20 mouse cellular contexts compared by ENCODE assay signal in the genomic region with DNA sequence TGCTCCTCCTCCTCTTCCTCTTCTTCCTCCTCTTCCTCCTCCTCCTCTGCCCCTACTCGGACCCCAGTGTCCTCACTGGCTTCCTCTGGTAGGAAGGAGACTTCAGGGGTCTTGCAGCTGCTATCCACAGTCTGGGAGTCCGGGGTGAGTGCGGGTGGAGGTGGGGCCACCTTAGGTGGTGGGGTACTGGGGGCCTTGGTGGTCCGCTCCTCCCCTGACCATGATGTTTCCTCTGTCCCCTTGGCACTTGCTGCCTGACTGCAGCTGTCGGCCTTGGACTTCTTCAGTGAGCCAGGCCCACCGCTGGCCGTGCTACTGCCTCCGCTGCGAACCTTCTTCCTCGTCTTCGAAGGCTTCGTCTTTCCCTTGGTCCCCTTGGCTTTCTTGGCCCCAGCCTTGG. TPM values are rescaled to one million over a fixed set of nuclear protein-coding genes. Genes with fewer than 3 reads are reported as not detected.
A peak's percentile ranks its signal among the peaks of the same experiment; 100 is the strongest.
DNase-seq lines count a peak whose midpoint lies in the region; ATAC-seq lines count a peak whose summit lies in the region.
"Had no signal": no experiment of that assay in that cellular context is flagged by ENCODE, and none has a peak within 500 bp of the region (broad histone marks: within the 10 kb centered on the region; RNA-seq: fewer than 3 reads in every experiment).

No protein-coding gene starts in this region.

- ATAC-seq in limb, embryonic 15.5 days (ENCODE audit: insufficient number of reproducible peaks, low FRiP score, low TSS enrichment, low read depth): no peak
- ATAC-seq: activated CD4-positive, CD25-positive, alpha-beta regulatory T cell, adult 4 months; CD4-positive, CD25-positive, alpha-beta regulatory T cell, adult 4 months; Patski had no signal

- H3K27ac ChIP-seq in limb, embryonic 15.5 days: no peak overlapping the region
- no peak overlapping the region for H3K27ac ChIP-seq in limb, embryonic 10.5 days
- no peak overlapping the region for H3K27ac ChIP-seq in embryonic facial prominence, embryonic 10.5 days (replicated peaks)

- H3K4me1 ChIP-seq in limb, embryonic 15.5 days: 0 out of 2 replicates have a peak, but pooled peaks cover 4% of the 10 kb centered on the region
- H3K4me1 ChIP-seq in limb, embryonic 10.5 days: peaks cover 10% of the 10 kb centered on the region
- 0 out of 2 replicates have a peak, but pooled peaks cover 3% of the 10 kb centered on the region for H3K4me1 ChIP-seq in embryonic facial prominence, embryonic 10.5 days

- H3K36me3 ChIP-seq in limb, embryonic 15.5 days: peaks cover 98% of the 10 kb centered on the region
- H3K36me3 ChIP-seq in limb, embryonic 10.5 days: peaks cover 100% of the 10 kb centered on the region
- peaks cover 100% of the 10 kb centered on the region for H3K36me3 ChIP-seq in embryonic facial prominence, embryonic 10.5 days (replicated peaks)

- H3K9ac ChIP-seq in limb, embryonic 15.5 days: 0 out of 2 replicates have a peak overlapping the region, but pooled peaks have one; percentile 10

- intact Hi-C loops in heart, postnatal 10 days (cut with DNase I): no loop called here

- H3K4me2 ChIP-seq in limb, embryonic 15.5 days: no peak overlapping the region

- no peak overlapping the region for H3K4me3 ChIP-seq in limb, embryonic 15.5 days
- no peak overlapping the region for H3K4me3 ChIP-seq in limb, embryonic 10.5 days
- peak overlapping the region; percentile 23; the same call in 1 of the 2 replicates for H3K4me3 ChIP-seq in embryonic facial prominence, embryonic 10.5 days

- no peaks in the 10 kb centered on the region for H3K27me3 ChIP-seq in limb, embryonic 15.5 days
- no peaks in the 10 kb centered on the region for H3K27me3 ChIP-seq in limb, embryonic 10.5 days (ENCODE audit: low read depth, poor library complexity, severe bottlenecking)
- H3K27me3 ChIP-seq in embryonic facial prominence, embryonic 10.5 days (replicated peaks; ENCODE audit: low read depth, poor library complexity, severe bottlenecking): no peaks in the 10 kb centered on the region
- H3K27me3 ChIP-seq: CH12.LX, Patski had no signal

- WGBS in limb, embryonic 15.5 days: 93% methylated on average over 12 of the region's 12 CpGs
- 92% methylated on average over 12 of the region's 12 CpGs for WGBS in limb, embryonic 10.5 days
- 96% methylated on average over 12 of the region's 12 CpGs for WGBS in embryonic facial prominence, embryonic 10.5 days

- peak; percentile 31 for DNase-seq in cerebellum, adult 9-11 months
- no peak for DNase-seq in cerebellum, postnatal 10 days
- DNase-seq in heart, adult 11 months: peak; percentile 90
- no peak for DNase-seq in heart, postnatal 10 days
- DNase-seq in limb, embryonic 10.5 days (ENCODE audit: low spot score): no peak
- DNase-seq in embryonic facial prominence, embryonic 10.5 days (ENCODE audit: low spot score): no peak
- no peak for DNase-seq in thymus, postnatal 0 days (ENCODE audit: low spot score)
- DNase-seq: adrenal gland, adult 2 months; adrenal gland, adult 8-10 months; adrenal gland, postnatal 10 days; adrenal gland, postnatal 14 days; adrenal gland, postnatal 25 days; adrenal gland, postnatal 36 days; B cell, adult 2 months; cerebellum, adult 11 months had no signal

- H3K9me3 ChIP-seq in limb, embryonic 15.5 days: no peaks in the 10 kb centered on the region
- H3K9me3 ChIP-seq in limb, embryonic 10.5 days (replicated peaks): no peaks in the 10 kb centered on the region
- H3K9me3 ChIP-seq in embryonic facial prominence, embryonic 10.5 days: no peaks in the 10 kb centered on the region

RNA-seq across cellular contexts. Expression of gene Bcl2l12, which starts 8.0 kb away (rescaled TPM):
- 10 to 100 TPM; 14.5 to 15.9 TPM for total RNA-seq in heart, postnatal 10 days (2021)
- polyA plus RNA-seq in limb, embryonic 15.5 days (2015; fragmentation: Nextera tagmentation; extraction: Ambion mirVana): 58.8 and 59.4 TPM in 2 replicates
- polyA plus RNA-seq in limb, embryonic 10.5 days (2016; fragmentation: Nextera tagmentation; extraction: Ambion mirVana): 89.7 and 92.2 TPM in 2 replicates
- polyA plus RNA-seq in embryonic facial prominence, embryonic 10.5 days (2016; fragmentation: Nextera tagmentation; extraction: Ambion mirVana): 87.0 and 90.7 TPM in 2 replicates
- polyA plus RNA-seq in thymus, postnatal 0 days (2015; fragmentation: Nextera tagmentation; extraction: Ambion mirVana): 66.6 and 68.8 TPM in 2 replicates

RNA-seq across cellular contexts. Expression of gene Irf3, which starts 9.1 kb away (rescaled TPM):
- 10 to 100 TPM; 34.1 to 47.9 TPM for total RNA-seq in heart, postnatal 10 days (2021)
- 101 and 105 TPM in 2 replicates for polyA plus RNA-seq in limb, embryonic 15.5 days (2015; fragmentation: Nextera tagmentation; extraction: Ambion mirVana)
- polyA plus RNA-seq in limb, embryonic 10.5 days (2016; fragmentation: Nextera tagmentation; extraction: Ambion mirVana): 74.7 and 75.0 TPM in 2 replicates
- polyA plus RNA-seq in embryonic facial prominence, embryonic 10.5 days (2016; fragmentation: Nextera tagmentation; extraction: Ambion mirVana): 70.3 and 77.5 TPM in 2 replicates
- 138 and 145 TPM in 2 replicates for polyA plus RNA-seq in thymus, postnatal 0 days (2015; fragmentation: Nextera tagmentation; extraction: Ambion mirVana)

RNA-seq across cellular contexts. Expression of gene Scaf1, which starts 9.7 kb away (rescaled TPM):
- 10 to 100 TPM; 68.5 to 70.1 TPM for total RNA-seq in heart, postnatal 10 days (2021)
- polyA plus RNA-seq in limb, embryonic 15.5 days (2015; fragmentation: Nextera tagmentation; extraction: Ambion mirVana): 34.8 TPM in 2 replicates
- polyA plus RNA-seq in limb, embryonic 10.5 days (2016; fragmentation: Nextera tagmentation; extraction: Ambion mirVana): 47.8 and 50.6 TPM in 2 replicates
- 46.2 and 47.9 TPM in 2 replicates for polyA plus RNA-seq in embryonic facial prominence, embryonic 10.5 days (2016; fragmentation: Nextera tagmentation; extraction: Ambion mirVana)
- 19.6 and 20.1 TPM in 2 replicates for polyA plus RNA-seq in thymus, postnatal 0 days (2015; fragmentation: Nextera tagmentation; extraction: Ambion mirVana)

RNA-seq across cellular contexts. Expression of gene Rras, which starts 11.3 kb away (rescaled TPM):
- total RNA-seq in heart, postnatal 10 days (2021): 10 to 100 TPM; 71.6 to 75.7 TPM
- polyA plus RNA-seq in limb, embryonic 15.5 days (2015; fragmentation: Nextera tagmentation; extraction: Ambion mirVana): 44.9 and 49.1 TPM in 2 replicates
- polyA plus RNA-seq in limb, embryonic 10.5 days (2016; fragmentation: Nextera tagmentation; extraction: Ambion mirVana): 15.6 and 18.3 TPM in 2 replicates
- 18.8 and 20.3 TPM in 2 replicates for polyA plus RNA-seq in embryonic facial prominence, embryonic 10.5 days (2016; fragmentation: Nextera tagmentation; extraction: Ambion mirVana)
- polyA plus RNA-seq in thymus, postnatal 0 days (2015; fragmentation: Nextera tagmentation; extraction: Ambion mirVana): 35.8 and 37.0 TPM in 2 replicates

RNA-seq across cellular contexts. Expression of gene Prmt1, which starts 20.1 kb away (rescaled TPM):
- 100 to 1,000 TPM; 198 to 216 TPM for total RNA-seq in heart, postnatal 10 days (2021)
- 408 and 429 TPM in 2 replicates for polyA plus RNA-seq in limb, embryonic 15.5 days (2015; fragmentation: Nextera tagmentation; extraction: Ambion mirVana)
- 979 and 1,027 TPM in 2 replicates for polyA plus RNA-seq in limb, embryonic 10.5 days (2016; fragmentation: Nextera tagmentation; extraction: Ambion mirVana)
- 968 and 991 TPM in 2 replicates for polyA plus RNA-seq in embryonic facial prominence, embryonic 10.5 days (2016; fragmentation: Nextera tagmentation; extraction: Ambion mirVana)
- 364 and 365 TPM in 2 replicates for polyA plus RNA-seq in thymus, postnatal 0 days (2015; fragmentation: Nextera tagmentation; extraction: Ambion mirVana)

Comparison
In these comparisons a context has a peak if more than half of its experiments do, and no peak if none do; other contexts are left out.
1. DNase-seq: peak in cerebellum, adult 9-11 months (single experiment) and heart, adult 11 months (single experiment); none in cerebellum, postnatal 10 days (0 of 2), heart, postnatal 10 days (0 of 2), limb, embryonic 10.5 days (single experiment), embryonic facial prominence, embryonic 10.5 days (single experiment) and thymus, postnatal 0 days (single experiment).